Mouse (Mus musculus) cerebellum, adult 11-12 months (tissue): ENCODE data around the gene Oas1f.
"Not testable (repeated sequence)": the region's sequence is repeated elsewhere in the genome, so short reads cannot be mapped to it uniquely, and the experiment has no call there.

ENCODE experiments used
- DNase-seq: peaks from one replicate; pipeline ENCODE4 v3.0.0; 2022

Gene Oas1f

GRCm38 (mm10) chr5:120871469-120871868 lies 24.3 kb downstream of the Oas1f start:
- no peak for DNase-seq

- peak; percentile 27 for DNase-seq
These were observed 29.7 kb downstream of the Oas1f start for GRCm38 (mm10) chr5:120876839-120877238.

- not testable (repeated sequence) for DNase-seq
These were observed 30.2 kb downstream of the Oas1f start for GRCm38 (mm10) chr5:120877407-120877806.

GRCm38 (mm10) chr5:120878803-120879202 lies 31.6 kb downstream of the Oas1f start:
- not testable (repeated sequence) for DNase-seq

- DNase-seq, result not testable (repeated sequence)
These were observed 34.5 kb downstream of the Oas1f start for GRCm38 (mm10) chr5:120881681-120882080.

- not testable (repeated sequence) for DNase-seq
These were observed 40.2 kb downstream of the Oas1f start, which contains the start of gene Oas1g for GRCm38 (mm10) chr5:120887413-120887812. Gene Oas1g (minus strand): TSS chr5:120887613.

GRCm38 (mm10) chr5:120887831-120888230 lies 40.7 kb downstream of the Oas1f start:
- DNase-seq, result no peak

- DNase-seq, result not testable (repeated sequence)
These were observed 41.2 kb downstream of the Oas1f start for GRCm38 (mm10) chr5:120888294-120888815.

GRCm38 (mm10) chr5:120890026-120890425 lies 42.9 kb downstream of the Oas1f start:
- DNase-seq, result no peak

GRCm38 (mm10) chr5:120890991-120891390 lies 43.8 kb downstream of the Oas1f start:
- DNase-seq, result no peak

- not testable (repeated sequence) for DNase-seq
These were observed 44.5 kb downstream of the Oas1f start for GRCm38 (mm10) chr5:120891566-120892242.

GRCm38 (mm10) chr5:120892243-120892660 lies 45.1 kb downstream of the Oas1f start:
- DNase-seq, result no peak

- DNase-seq, result not testable (repeated sequence)
These were observed 46.7 kb downstream of the Oas1f start for GRCm38 (mm10) chr5:120893866-120894265.

GRCm38 (mm10) chr5:120894692-120895091 lies 47.5 kb downstream of the Oas1f start:
- not testable (repeated sequence) for DNase-seq

- no peak for DNase-seq
These were observed 48.2 kb downstream of the Oas1f start for GRCm38 (mm10) chr5:120895231-120895900.

- DNase-seq, result no peak
These were observed 51.1 kb downstream of the Oas1f start for GRCm38 (mm10) chr5:120898307-120898706.

- no peak for DNase-seq
These were observed 51.6 kb downstream of the Oas1f start for GRCm38 (mm10) chr5:120898726-120899125.

- no peak for DNase-seq
These were observed 53.5 kb downstream of the Oas1f start for GRCm38 (mm10) chr5:120900666-120901065.

GRCm38 (mm10) chr5:120902056-120902455 lies 54.9 kb downstream of the Oas1f start:
- no peak for DNase-seq

GRCm38 (mm10) chr5:120906791-120907733 lies 59.9 kb downstream of the Oas1f start, which contains the start of gene Oas1a:
Gene Oas1a (minus strand): TSS chr5:120907521.
- not testable (repeated sequence) for DNase-seq
